Mouse (Mus musculus) E14TG2a.4 (cell line): ENCODE measurements around the gene Pakap.

ENCODE experiments used
- CTCF ChIP-seq: conservative IDR thresholded peaks from 2 replicates; pipeline ENCODE4 v1.5.1; 2014; ENCODE audit warnings: low read length
- NANOG ChIP-seq: IDR thresholded peaks from 2 replicates; pipeline ENCODE4 v1.6.1; 2014; ENCODE audit warnings: borderline replicate concordance, low read length, mixed read lengths
- POU5F1 ChIP-seq: IDR thresholded peaks from 2 replicates; pipeline ENCODE4 v1.6.1; 2014; ENCODE audit warnings: low read length, borderline replicate concordance

- TF ChIP-seq CTCF (no peak), POU5F1 (no peak), NANOG (no peak)
These were observed 183.6 kb downstream of the Pakap start for GRCm38 (mm10) chr4:57751566-57751965.
